Mouse (Mus musculus) cerebellum, adult 2 months (tissue): Measurements from ENCODE around the gene Atp13a1.

Experiments used
- CTCF ChIP-seq: fragments of 200-500 bp; IDR thresholded peaks from 2 replicates; pipeline ENCODE4 v1.5.1; 2011; ENCODE audit warnings: low read depth, mild to moderate bottlenecking, control low read depth, low read length, moderate library complexity, borderline replicate concordance; ENCODE audit not compliant: insufficient read depth
- POLR2A ChIP-seq: fragments of 200-500 bp; IDR thresholded peaks from 2 replicates; pipeline ENCODE4 v1.6.1; 2011; ENCODE audit warnings: low read length, control low read depth, borderline replicate concordance; ENCODE audit not compliant: insufficient read depth

DNA sequence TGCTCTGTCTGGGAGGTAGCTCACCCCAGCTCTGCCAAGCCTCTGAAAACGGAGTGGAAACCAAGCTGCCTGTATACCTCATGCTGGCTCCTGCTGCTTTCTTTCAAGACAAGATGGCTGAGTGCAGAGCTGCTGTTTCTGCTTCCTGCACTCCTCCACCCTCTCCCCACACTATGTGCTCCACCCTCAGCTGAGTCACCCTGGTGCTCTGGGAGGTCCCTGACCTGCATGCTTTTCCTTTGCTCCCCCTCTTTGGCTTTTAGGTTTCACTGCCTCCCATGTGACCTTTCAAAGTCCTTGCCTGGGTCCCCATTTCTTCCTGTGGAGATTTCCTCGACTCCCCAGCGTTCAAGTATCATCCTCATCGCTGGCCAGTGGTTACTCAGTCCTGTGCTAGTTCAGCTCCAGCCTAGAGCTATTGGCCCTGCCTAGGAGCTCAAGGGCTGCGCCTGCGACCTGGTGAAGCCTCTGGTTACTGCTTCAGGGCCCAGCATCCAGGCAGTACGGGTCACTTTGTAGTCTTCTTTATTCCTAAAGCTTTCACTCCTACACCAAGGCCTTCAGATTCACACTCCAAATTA, 60.1 kb downstream of the Atp13a1 start:
- TF ChIP-seq POLR2A (no peak), CTCF (no peak)
